Mouse (Mus musculus): Measurements from ENCODE around the gene Hipk1. TPM values are rescaled to one million over a fixed set of nuclear protein-coding genes. Genes with fewer than 3 reads are reported as not detected.

The Hipk1 gene
- polyA plus RNA-seq, 1 experiment from 2014 or later, result 16.4 TPM

DNA sequence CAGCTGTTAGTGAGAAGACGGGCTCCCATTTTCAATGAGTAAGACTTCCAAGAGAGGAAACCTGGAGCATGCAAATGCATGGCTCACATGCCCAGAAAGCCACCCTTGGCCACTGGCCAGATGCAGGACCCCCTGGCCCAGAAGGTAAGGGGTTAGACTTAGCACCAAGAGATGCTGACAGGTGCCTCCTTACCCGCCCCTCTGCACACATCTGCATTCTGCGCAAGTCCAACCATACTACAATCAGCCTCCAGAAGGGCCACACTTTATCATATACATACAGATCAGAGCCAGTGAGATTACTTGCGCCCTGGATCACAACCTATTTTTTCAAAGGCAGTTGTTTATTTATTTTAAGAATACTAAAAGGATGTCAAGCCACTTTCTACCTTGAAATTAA, 72.6 kb downstream of the Hipk1 start:
- Histone ChIP-seq H3K27me3 (ENCODE audit: control insufficient read depth, insufficient read depth, low read depth, low read length) (no peaks in the 10 kb centered on the region), H3K4me3 (ENCODE audit: low read depth, low read length) (no peak overlapping the region), H3K4me2 (ENCODE audit: low read depth, low read length) (no peak overlapping the region), H3K36me3 (ENCODE audit: control insufficient read depth, insufficient read depth) (no peaks in the 10 kb centered on the region), H3K9ac (ENCODE audit: low read depth, low read length) (no peak overlapping the region), H3K9me3 (replicated peaks; ENCODE audit: control insufficient read depth, low read length) (no peaks in the 10 kb centered on the region), H3K4me1 (ENCODE audit: control insufficient read depth, low read depth, low read length) (no peaks in the 10 kb centered on the region), H3K27ac (ENCODE audit: low read length) (no peak overlapping the region)
- ATAC-seq (ENCODE audit: low read depth), result no peak
- 62% methylated on average over 4 of the region's 4 CpGs for WGBS (ENCODE audit: insufficient replicate concordance)

DNA sequence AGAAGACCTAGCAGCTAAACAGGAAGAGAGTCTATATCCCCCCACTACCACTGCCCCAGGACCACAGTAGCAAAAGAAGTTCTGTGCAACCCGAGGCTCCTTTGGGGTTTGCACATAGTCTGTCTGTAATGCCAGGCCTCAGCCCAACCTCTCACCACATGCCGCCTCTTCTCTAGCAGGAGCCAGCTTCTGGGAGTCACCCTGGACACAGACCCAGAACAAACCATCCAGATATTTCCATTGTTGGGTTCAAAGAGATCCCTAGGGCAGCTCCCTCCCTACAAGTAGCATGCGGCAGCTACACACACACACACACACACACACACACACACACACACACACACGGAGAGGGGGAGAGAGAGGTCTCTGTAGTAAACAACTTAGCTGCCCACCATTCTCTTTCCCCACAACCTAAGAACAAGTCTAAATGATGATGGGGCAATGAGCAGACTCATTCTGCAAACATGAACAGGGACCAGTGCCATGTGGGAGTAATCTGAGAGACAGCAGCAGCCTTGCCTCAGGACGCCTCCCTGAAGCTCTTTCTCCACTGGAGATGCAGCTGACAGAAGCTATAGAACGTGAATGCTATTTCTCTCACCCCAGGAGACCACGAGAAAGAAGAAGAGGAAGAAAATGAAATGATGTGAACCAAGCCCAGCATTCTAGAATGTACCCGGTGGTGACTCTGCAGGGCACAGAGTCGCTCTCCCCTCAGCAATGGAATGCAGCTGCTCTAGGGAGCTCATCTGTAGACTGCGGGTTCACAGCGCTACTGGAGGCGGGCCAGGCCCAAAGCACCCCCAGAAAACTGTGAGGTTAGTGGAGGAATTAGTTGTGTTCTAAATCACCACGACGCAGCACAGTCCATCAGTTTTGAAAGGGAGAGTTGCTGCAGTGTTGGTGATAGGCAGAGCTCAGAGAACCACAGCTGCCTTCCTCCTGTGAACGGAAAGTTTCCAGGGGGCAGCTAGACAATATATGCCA, 74.3 kb downstream of the Hipk1 start:
- 57% methylated on average over 15 of the region's 15 CpGs for WGBS (ENCODE audit: insufficient replicate concordance)
- H3K27ac ChIP-seq (ENCODE audit: low read length), result no peak overlapping the region
- no peak overlapping the region for H3K9ac ChIP-seq (ENCODE audit: low read depth, low read length)

DNA sequence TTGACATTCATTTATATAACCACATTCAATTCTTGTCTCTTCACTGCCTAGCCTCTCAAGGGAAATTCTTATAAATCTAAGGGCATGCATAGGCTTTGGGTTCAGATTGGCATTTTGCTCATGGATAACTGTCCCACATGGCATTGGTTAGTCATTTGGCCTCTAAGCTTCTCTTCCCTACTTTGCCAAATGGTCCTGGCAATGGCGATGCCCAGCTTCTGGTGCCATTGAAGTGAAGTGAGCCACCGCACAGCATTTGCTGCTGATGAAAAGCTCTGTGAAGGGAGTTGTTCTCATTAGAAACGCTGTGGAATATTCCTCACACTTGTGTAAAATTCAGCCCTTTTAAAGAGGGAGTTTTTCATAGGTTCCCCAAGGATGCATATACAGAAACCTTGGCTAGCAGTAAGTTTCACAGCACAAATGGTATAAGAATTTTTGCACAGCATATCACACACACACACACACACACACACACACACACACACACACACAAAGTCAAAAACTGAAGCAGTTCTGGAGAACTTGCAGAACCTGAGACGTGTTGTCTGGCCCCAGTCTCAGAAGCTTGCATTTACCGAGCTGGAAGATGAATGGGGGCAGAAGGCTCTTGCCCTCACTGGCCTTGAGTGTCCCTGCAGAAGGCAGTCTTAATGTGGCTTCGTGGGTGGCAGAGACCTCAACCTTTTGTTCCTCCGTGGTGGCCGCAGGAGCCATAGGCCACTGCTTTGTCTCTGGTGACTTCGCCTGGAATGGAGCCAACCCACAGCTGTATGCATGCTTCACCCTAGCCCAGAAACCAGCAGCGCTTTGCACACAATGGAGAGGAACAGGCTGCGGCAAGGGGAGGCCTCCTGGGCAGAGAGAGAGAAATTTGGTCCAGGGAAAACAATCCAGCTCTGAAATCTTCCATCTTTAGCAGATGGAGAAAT, 75.3 kb downstream of the Hipk1 start:
- H3K36me3 ChIP-seq (ENCODE audit: control insufficient read depth, insufficient read depth), result no peaks in the 10 kb centered on the region
- no peak overlapping the region for H3K4me3 ChIP-seq (ENCODE audit: low read depth, low read length)
- no peak overlapping the region for H3K9ac ChIP-seq (ENCODE audit: low read depth, low read length)
- WGBS (ENCODE audit: insufficient replicate concordance), result 53% methylated on average over 11 of the region's 11 CpGs
- H3K27ac ChIP-seq (ENCODE audit: low read length), result no peak overlapping the region
- no peaks in the 10 kb centered on the region for H3K4me1 ChIP-seq (ENCODE audit: control insufficient read depth, low read depth, low read length)
- no peak overlapping the region for H3K4me2 ChIP-seq (ENCODE audit: low read depth, low read length)
- ATAC-seq (ENCODE audit: low read depth), result no peak
- no peaks in the 10 kb centered on the region for H3K27me3 ChIP-seq (ENCODE audit: control insufficient read depth, insufficient read depth, low read depth, low read length)
- no peaks in the 10 kb centered on the region for H3K9me3 ChIP-seq (replicated peaks; ENCODE audit: control insufficient read depth, low read length)

More for the DNA sequence above, 74.3 kb downstream of the Hipk1 start:
- Histone ChIP-seq H3K4me3 (ENCODE audit: low read depth, low read length) (no peak overlapping the region), H3K36me3 (ENCODE audit: control insufficient read depth, insufficient read depth) (no peaks in the 10 kb centered on the region), H3K27me3 (ENCODE audit: control insufficient read depth, insufficient read depth, low read depth, low read length) (no peaks in the 10 kb centered on the region), H3K4me2 (ENCODE audit: low read depth, low read length) (no peak overlapping the region), H3K9me3 (replicated peaks; ENCODE audit: control insufficient read depth, low read length) (no peaks in the 10 kb centered on the region), H3K4me1 (ENCODE audit: control insufficient read depth, low read depth, low read length) (no peaks in the 10 kb centered on the region)
- no peak for ATAC-seq (ENCODE audit: low read depth)

DNA sequence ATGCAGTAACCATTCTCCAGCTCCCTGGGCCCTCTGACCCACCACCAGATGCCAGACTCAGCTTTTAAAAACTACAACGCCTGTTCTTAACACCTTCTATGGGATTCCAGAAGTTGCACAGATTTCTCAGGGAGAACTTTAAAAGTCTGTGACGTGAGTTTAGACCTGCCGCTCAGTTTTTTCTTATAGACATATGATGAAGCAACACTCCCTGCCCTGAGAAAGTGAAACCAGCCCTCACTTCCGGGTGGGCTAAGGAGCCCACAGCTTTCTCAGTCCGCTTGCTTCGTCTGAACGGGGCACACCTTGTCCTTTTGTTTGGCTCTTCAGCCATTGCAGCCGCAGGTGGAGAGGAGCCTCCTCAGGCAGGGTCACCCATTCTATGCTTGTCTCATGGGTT, 76.4 kb downstream of the Hipk1 start:
- no peaks in the 10 kb centered on the region for H3K36me3 ChIP-seq (ENCODE audit: control insufficient read depth, insufficient read depth)
- no peak overlapping the region for H3K9ac ChIP-seq (ENCODE audit: low read depth, low read length)
- H3K4me2 ChIP-seq (ENCODE audit: low read depth, low read length), result no peak overlapping the region
- H3K9me3 ChIP-seq (replicated peaks; ENCODE audit: control insufficient read depth, low read length), result no peaks in the 10 kb centered on the region
- no peaks in the 10 kb centered on the region for H3K27me3 ChIP-seq (ENCODE audit: control insufficient read depth, insufficient read depth, low read depth, low read length)
- no peak overlapping the region for H3K4me3 ChIP-seq (ENCODE audit: low read depth, low read length)
- H3K4me1 ChIP-seq (ENCODE audit: control insufficient read depth, low read depth, low read length), result no peaks in the 10 kb centered on the region
- H3K27ac ChIP-seq (ENCODE audit: low read length), result no peak overlapping the region
- no peak for ATAC-seq (ENCODE audit: low read depth)
- WGBS (ENCODE audit: insufficient replicate concordance), result 63% methylated on average over 8 of the region's 8 CpGs

DNA sequence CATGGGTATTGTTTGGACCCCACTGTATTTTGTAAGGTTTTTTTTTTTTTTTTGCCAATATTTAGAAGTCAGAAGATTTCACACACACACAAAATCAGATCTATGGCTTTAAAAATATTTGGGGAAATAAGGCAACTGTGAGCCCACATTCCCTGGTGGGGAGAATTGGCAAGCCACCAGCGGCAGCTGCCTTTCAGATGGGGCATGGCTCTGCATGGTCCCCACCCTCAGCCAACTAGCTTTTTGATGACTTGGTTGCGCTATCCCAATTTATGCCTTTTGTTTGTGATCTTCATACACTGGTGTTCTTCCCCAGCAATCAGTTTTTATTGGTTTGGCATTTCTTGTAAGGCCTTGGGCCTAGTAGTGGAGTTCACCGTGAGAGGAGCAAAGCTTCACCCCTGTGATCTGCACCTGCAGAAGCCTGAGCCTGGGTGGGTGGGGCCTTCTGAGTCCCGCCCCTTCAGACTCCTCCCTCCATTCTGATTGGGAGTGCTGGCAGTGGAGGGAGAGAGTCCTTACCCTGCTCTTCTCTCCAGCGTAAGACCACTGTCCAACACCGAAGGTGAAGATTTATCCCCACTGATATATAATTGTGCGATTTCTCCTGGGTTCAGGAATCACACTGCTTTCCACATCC, 77.0 kb downstream of the Hipk1 start:
- H3K27me3 ChIP-seq (ENCODE audit: control insufficient read depth, insufficient read depth, low read depth, low read length), result no peaks in the 10 kb centered on the region
- H3K9ac ChIP-seq (ENCODE audit: low read depth, low read length), result no peak overlapping the region
- H3K4me2 ChIP-seq (ENCODE audit: low read depth, low read length), result no peak overlapping the region
- no peaks in the 10 kb centered on the region for H3K4me1 ChIP-seq (ENCODE audit: control insufficient read depth, low read depth, low read length)
- H3K9me3 ChIP-seq (replicated peaks; ENCODE audit: control insufficient read depth, low read length), result no peaks in the 10 kb centered on the region
- H3K27ac ChIP-seq (ENCODE audit: low read length), result no peak overlapping the region
- H3K36me3 ChIP-seq (ENCODE audit: control insufficient read depth, insufficient read depth), result no peaks in the 10 kb centered on the region
- 57% methylated on average over 7 of the region's 7 CpGs for WGBS (ENCODE audit: insufficient replicate concordance)
- H3K4me3 ChIP-seq (ENCODE audit: low read depth, low read length), result no peak overlapping the region
- no peak for ATAC-seq (ENCODE audit: low read depth)

DNA sequence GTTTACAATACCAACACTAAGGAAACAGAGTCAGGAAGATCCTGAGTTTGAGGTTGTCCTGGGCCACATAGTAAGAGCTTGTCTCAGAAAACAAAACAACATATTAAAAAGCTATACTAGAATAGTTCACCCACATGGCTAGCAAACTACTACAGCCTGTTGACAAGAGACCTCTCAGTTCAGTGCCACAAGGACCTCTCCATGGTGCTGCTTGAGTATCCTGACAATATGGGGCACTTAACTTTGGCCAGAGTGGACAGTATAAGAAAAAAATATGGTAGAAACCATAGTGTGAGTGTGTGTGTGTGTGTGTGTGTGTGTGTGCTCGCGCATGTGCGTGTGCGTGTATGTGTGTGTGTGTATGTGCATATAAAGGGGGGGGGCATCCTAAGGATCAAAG, 79.2 kb downstream of the Hipk1 start:
- ATAC-seq (ENCODE audit: low read depth), result no peak
- no peaks in the 10 kb centered on the region for H3K9me3 ChIP-seq (replicated peaks; ENCODE audit: control insufficient read depth, low read length)
- H3K27me3 ChIP-seq (ENCODE audit: control insufficient read depth, insufficient read depth, low read depth, low read length), result no peaks in the 10 kb centered on the region
- H3K4me1 ChIP-seq (ENCODE audit: control insufficient read depth, low read depth, low read length), result no peaks in the 10 kb centered on the region
- no peaks in the 10 kb centered on the region for H3K36me3 ChIP-seq (ENCODE audit: control insufficient read depth, insufficient read depth)
- H3K4me3 ChIP-seq (ENCODE audit: low read depth, low read length), result no peak overlapping the region
- no peak overlapping the region for H3K27ac ChIP-seq (ENCODE audit: low read length)
- H3K4me2 ChIP-seq (ENCODE audit: low read depth, low read length), result no peak overlapping the region
- no peak overlapping the region for H3K9ac ChIP-seq (ENCODE audit: low read depth, low read length)
- WGBS (ENCODE audit: insufficient replicate concordance), result 87% methylated on average over 4 of the region's 4 CpGs

DNA sequence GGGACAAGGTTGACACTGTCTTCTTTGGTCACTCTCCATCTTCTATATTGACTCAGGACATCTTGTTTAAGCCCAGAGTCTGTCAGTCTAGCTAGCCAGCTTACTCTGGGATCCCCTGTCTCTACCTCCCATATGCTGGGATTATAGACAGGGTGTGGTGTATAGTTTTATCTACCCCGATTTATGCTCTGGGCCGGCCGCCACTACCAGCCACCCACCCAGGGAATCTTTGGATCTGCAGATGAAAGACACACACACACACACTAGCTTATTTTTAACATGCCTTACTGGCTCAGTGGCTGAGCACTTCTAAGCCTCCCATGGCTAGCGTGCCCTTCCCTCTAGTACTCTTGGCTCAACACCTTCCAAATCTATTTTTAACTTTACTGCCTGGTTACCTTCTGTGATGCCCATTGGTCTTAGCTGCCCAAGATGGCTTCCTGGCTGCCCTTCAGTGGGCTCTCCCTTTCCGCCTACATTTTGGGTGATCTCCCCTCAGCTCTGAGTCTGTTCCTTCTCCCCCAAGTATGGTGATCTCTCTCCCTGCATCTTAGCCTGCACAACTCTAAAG, 81.8 kb downstream of the Hipk1 start:
- H3K36me3 ChIP-seq (ENCODE audit: control insufficient read depth, insufficient read depth), result no peaks in the 10 kb centered on the region
- H3K4me3 ChIP-seq (ENCODE audit: low read depth, low read length), result no peak overlapping the region
- H3K4me2 ChIP-seq (ENCODE audit: low read depth, low read length), result no peak overlapping the region
- H3K9me3 ChIP-seq (replicated peaks; ENCODE audit: control insufficient read depth, low read length), result no peaks in the 10 kb centered on the region
- H3K9ac ChIP-seq (ENCODE audit: low read depth, low read length), result no peak overlapping the region
- WGBS (ENCODE audit: insufficient replicate concordance), result 51% methylated on average over 5 of the region's 5 CpGs
- H3K27me3 ChIP-seq (ENCODE audit: control insufficient read depth, insufficient read depth, low read depth, low read length), result no peaks in the 10 kb centered on the region
- no peak for ATAC-seq (ENCODE audit: low read depth)
- H3K4me1 ChIP-seq (ENCODE audit: control insufficient read depth, low read depth, low read length), result no peaks in the 10 kb centered on the region
- H3K27ac ChIP-seq (ENCODE audit: low read length), result no peak overlapping the region

DNA sequence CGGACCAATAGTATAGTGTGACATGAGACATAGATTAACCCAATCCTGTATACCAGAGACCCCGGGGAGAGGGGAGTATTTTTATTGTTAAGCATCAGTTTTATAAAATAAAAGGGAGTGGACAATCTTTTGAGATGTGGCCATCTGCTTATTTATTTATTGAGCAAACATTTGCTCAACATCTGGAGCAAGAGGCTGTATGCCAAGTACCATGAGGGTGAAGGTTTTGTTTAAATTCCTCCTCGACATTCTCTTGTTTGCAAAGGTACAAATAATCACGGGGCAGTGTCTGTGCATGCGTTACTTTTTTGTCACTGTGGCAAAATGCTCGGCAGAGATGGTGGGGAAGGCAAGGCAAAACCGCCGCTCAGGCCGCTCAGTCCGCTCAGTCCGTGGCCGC, 85.9 kb downstream of the Hipk1 start:
- no peaks in the 10 kb centered on the region for H3K9me3 ChIP-seq (replicated peaks; ENCODE audit: control insufficient read depth, low read length)
- H3K27me3 ChIP-seq (ENCODE audit: control insufficient read depth, insufficient read depth, low read depth, low read length), result no peaks in the 10 kb centered on the region
- no peak overlapping the region for H3K27ac ChIP-seq (ENCODE audit: low read length)
- H3K4me3 ChIP-seq (ENCODE audit: low read depth, low read length), result no peak overlapping the region
- ATAC-seq (ENCODE audit: low read depth), result no peak
- 71% methylated on average over 12 of the region's 12 CpGs for WGBS (ENCODE audit: insufficient replicate concordance)
- no peak overlapping the region for H3K4me2 ChIP-seq (ENCODE audit: low read depth, low read length)
- no peaks in the 10 kb centered on the region for H3K36me3 ChIP-seq (ENCODE audit: control insufficient read depth, insufficient read depth)
- H3K9ac ChIP-seq (ENCODE audit: low read depth, low read length), result no peak overlapping the region
- no peaks in the 10 kb centered on the region for H3K4me1 ChIP-seq (ENCODE audit: control insufficient read depth, low read depth, low read length)
